Mouse (Mus musculus): ENCODE results near the gene Sipa1l3. TPM values are rescaled to one million over a fixed set of nuclear protein-coding genes. Genes with fewer than 3 reads are reported as not detected.

Gene Sipa1l3
- polyA plus RNA-seq, 1 experiment = 29.4 TPM

GRCm38 (mm10) chr7:29276715-29277114 lies 241.7 kb downstream of the Sipa1l3 start:
- TF ChIP-seq EP300 (IDR thresholded peaks at IDR 0.05; ENCODE audit: insufficient read depth, low read depth, low read length) = no peak
- TF ChIP-seq CTCF (IDR thresholded peaks at IDR 0.05; ENCODE audit: low read depth, low read length) = no peak
- no peak for TF ChIP-seq POLR2A (IDR thresholded peaks at IDR 0.05; ENCODE audit: insufficient read depth, low read length)
- Histone ChIP-seq H3K27me3 (ENCODE audit: control insufficient read depth, insufficient read depth, low read length, poor library complexity, severe bottlenecking) (no peaks in the 10 kb centered on the region), H3K27ac (ENCODE audit: insufficient read depth, low read length) (no peak overlapping the region)

GRCm38 (mm10) chr7:29271687-29272465 lies 246.6 kb downstream of the Sipa1l3 start:
- TF ChIP-seq CTCF (IDR thresholded peaks at IDR 0.05; ENCODE audit: low read depth, low read length) (no peak), POLR2A (IDR thresholded peaks at IDR 0.05; ENCODE audit: insufficient read depth, low read length) (no peak), EP300 (IDR thresholded peaks at IDR 0.05; ENCODE audit: insufficient read depth, low read depth, low read length) (no peak)
- peaks cover 4% of the 10 kb centered on the region; the same call in 1 of the 2 replicates for H3K36me3 ChIP-seq (ENCODE audit: control insufficient read depth, insufficient read depth, low read length, poor library complexity, severe bottlenecking)
- H3K4me1 ChIP-seq (ENCODE audit: control insufficient read depth, insufficient read depth, low read length) = peaks cover 3% of the 10 kb centered on the region
- H3K27ac ChIP-seq (ENCODE audit: insufficient read depth, low read length) = no peak overlapping the region
- no peak overlapping the region for H3K9ac ChIP-seq (ENCODE audit: low read depth, poor library complexity, severe bottlenecking)
- no peaks in the 10 kb centered on the region for H3K9me3 ChIP-seq (replicated peaks; ENCODE audit: control insufficient read depth, insufficient read depth, low read length, poor library complexity, severe bottlenecking)
- H3K27me3 ChIP-seq (ENCODE audit: control insufficient read depth, insufficient read depth, low read length, poor library complexity, severe bottlenecking) = no peaks in the 10 kb centered on the region
- H3K4me3 ChIP-seq (ENCODE audit: low read depth, low read length) = no peak overlapping the region

More at GRCm38 (mm10) chr7:29276715-29277114, 241.7 kb downstream of the Sipa1l3 start:
- Histone ChIP-seq H3K4me3 (ENCODE audit: low read depth, low read length) (no peak overlapping the region), H3K9me3 (replicated peaks; ENCODE audit: control insufficient read depth, insufficient read depth, low read length, poor library complexity, severe bottlenecking) (no peaks in the 10 kb centered on the region), H3K4me1 (ENCODE audit: control insufficient read depth, insufficient read depth, low read length) (peaks cover 2% of the 10 kb centered on the region), H3K9ac (ENCODE audit: low read depth, poor library complexity, severe bottlenecking) (no peak overlapping the region), H3K36me3 (ENCODE audit: control insufficient read depth, insufficient read depth, low read length, poor library complexity, severe bottlenecking) (peaks cover 14% of the 10 kb centered on the region)

GRCm38 (mm10) chr7:29270445-29270844 lies 248.0 kb downstream of the Sipa1l3 start:
- peaks cover 2% of the 10 kb centered on the region for H3K4me1 ChIP-seq (ENCODE audit: control insufficient read depth, insufficient read depth, low read length)
- no peak overlapping the region for H3K27ac ChIP-seq (ENCODE audit: insufficient read depth, low read length)
- no peaks in the 10 kb centered on the region for H3K27me3 ChIP-seq (ENCODE audit: control insufficient read depth, insufficient read depth, low read length, poor library complexity, severe bottlenecking)
- H3K4me3 ChIP-seq (ENCODE audit: low read depth, low read length) = no peak overlapping the region
- TF ChIP-seq POLR2A (IDR thresholded peaks at IDR 0.05; ENCODE audit: insufficient read depth, low read length) (no peak), EP300 (IDR thresholded peaks at IDR 0.05; ENCODE audit: insufficient read depth, low read depth, low read length) (no peak), CTCF (IDR thresholded peaks at IDR 0.05; ENCODE audit: low read depth, low read length) (no peak)
- H3K36me3 ChIP-seq (ENCODE audit: control insufficient read depth, insufficient read depth, low read length, poor library complexity, severe bottlenecking) = no peaks in the 10 kb centered on the region
- no peaks in the 10 kb centered on the region for H3K9me3 ChIP-seq (replicated peaks; ENCODE audit: control insufficient read depth, insufficient read depth, low read length, poor library complexity, severe bottlenecking)
- no peak overlapping the region for H3K9ac ChIP-seq (ENCODE audit: low read depth, poor library complexity, severe bottlenecking)

Other genes starting within 250 kb of the Sipa1l3 start
- 264 and 288 TPM in 2 replicates for gene Spint2, start 236.7 kb downstream of the Sipa1l3 start, polyA plus RNA-seq (2011; ENCODE audit: insufficient read depth, insufficient read length, low read depth, missing spikeins)
- gene Ppp1r14a, start 229.3 kb downstream of the Sipa1l3 start, polyA plus RNA-seq (2011; ENCODE audit: insufficient read depth, insufficient read length, low read depth, missing spikeins) = 22.1 and 29.1 TPM in 2 replicates
- 5.9 and 6.1 TPM in 2 replicates for gene Dpf1, start 214.7 kb downstream of the Sipa1l3 start, polyA plus RNA-seq (2011; ENCODE audit: insufficient read depth, insufficient read length, low read depth, missing spikeins)
- 0.41 TPM in 1 of 2 replicates, not detected in the other for gene Catsperg2, start 208.4 kb upstream of the Sipa1l3 start, polyA plus RNA-seq (2011; ENCODE audit: insufficient read depth, insufficient read length, low read depth, missing spikeins)
- 7.6 and 7.9 TPM in 2 replicates for gene Zfp84, start 249.9 kb upstream of the Sipa1l3 start, polyA plus RNA-seq (2011; ENCODE audit: insufficient read depth, insufficient read length, low read depth, missing spikeins)